Mouse (Mus musculus) limb, embryonic 15.5 days (tissue): ENCODE measurements around the gene Car9. TPM values are rescaled to one million over a fixed set of nuclear protein-coding genes. Genes with fewer than 3 reads are reported as not detected.

ENCODE experiments used
- ATAC-seq: fragments of 200-750 bp; cut with Nextera tagmentation; 2 replicates; pipeline ENCODE4 v1.8.0; 2017; ENCODE audit warnings: low read depth, moderate TSS enrichment; ENCODE audit not compliant: insufficient number of reproducible peaks, low FRiP score, low TSS enrichment
- H3K27ac ChIP-seq: fragments of 300-500 bp; sonication (generic); 2 replicates; pipeline ENCODE4 v1.5.1; 2015; ENCODE audit warnings: moderate library complexity, mild to moderate bottlenecking, inconsistent platforms
- H3K27me3 ChIP-seq: fragments of 300-500 bp; sonication (generic); 2 replicates; pipeline ENCODE4 v1.6.1; 2015; ENCODE audit warnings: inconsistent platforms
- H3K36me3 ChIP-seq: fragments of 300-500 bp; sonication (generic); 2 replicates; pipeline ENCODE4 v1.6.1; 2015; ENCODE audit warnings: inconsistent platforms
- H3K4me1 ChIP-seq: fragments of 300-500 bp; sonication (generic); 2 replicates; pipeline ENCODE4 v1.6.1; 2015; ENCODE audit warnings: inconsistent platforms
- H3K4me2 ChIP-seq: fragments of 300-500 bp; sonication (generic); 2 replicates; pipeline ENCODE4 v1.6.1; 2015; ENCODE audit warnings: mild to moderate bottlenecking, inconsistent platforms
- H3K4me3 ChIP-seq: fragments of 300-500 bp; sonication (generic); 2 replicates; pipeline ENCODE4 v1.5.1; 2015; ENCODE audit warnings: mild to moderate bottlenecking, inconsistent platforms
- H3K9ac ChIP-seq: fragments of 300-500 bp; sonication (generic); 2 replicates; pipeline ENCODE4 v1.6.1; 2015; ENCODE audit warnings: inconsistent platforms
- H3K9me3 ChIP-seq: fragments of 300-500 bp; sonication (generic); 2 replicates; pipeline ENCODE4 v1.6.1; 2016; ENCODE audit warnings: inconsistent platforms
- WGBS: fragments of 180-500 bp; shearing (Covaris S2); methylation state at CpG from one replicate; pipeline ENCODE4 v1.1.7; 2015; 5-methylcytosine and 5-hydroxymethylcytosine counted together
- polyA plus RNA-seq: library from polyadenylated mRNA; unstranded; fragments of >200 nt; fragmentation: Nextera tagmentation; extraction: Ambion mirVana; gene quantifications from 2 replicates; pipeline ENCODE4 v1.2.1, GENCODE M21; 2015

Car9 gene
- polyA plus RNA-seq, 1 experiment from 2014 or later = 4.1 TPM

- H3K4me1 ChIP-seq = peaks cover 51% of the 10 kb centered on the region
- 66% methylated on average over 13 of the region's 13 CpGs for WGBS
- peak overlapping the region; percentile 75 for H3K4me2 ChIP-seq
- no peak for ATAC-seq
- peak overlapping the region; percentile 70 for H3K4me3 ChIP-seq
- no peaks in the 10 kb centered on the region for H3K9me3 ChIP-seq
- peaks cover 42% of the 10 kb centered on the region for H3K36me3 ChIP-seq
- H3K27ac ChIP-seq = peak overlapping the region; percentile 38; the same call in 1 of the 2 replicates
- H3K9ac ChIP-seq = peak overlapping the region; percentile 18; the same call in 1 of the 2 replicates
- H3K27me3 ChIP-seq = no peaks in the 10 kb centered on the region
Observed at GRCm38 (mm10) chr4:43559519-43560242, 52.9 kb downstream of the Car9 start.

- Histone ChIP-seq H3K4me3 (peak overlapping the region; percentile 70), H3K9ac (no peak overlapping the region), H3K4me2 (peak overlapping the region; percentile 75), H3K27ac (0 out of 2 replicates have a peak overlapping the region, but pooled peaks have one; percentile 38), H3K27me3 (no peaks in the 10 kb centered on the region), H3K36me3 (peaks cover 42% of the 10 kb centered on the region), H3K9me3 (no peaks in the 10 kb centered on the region), H3K4me1 (peaks cover 51% of the 10 kb centered on the region)
- WGBS = 43% methylated on average over 6 of the region's 6 CpGs
- ATAC-seq = no peak
Observed at GRCm38 (mm10) chr4:43560243-43560611, 53.5 kb downstream of the Car9 start.

GRCm38 (mm10) chr4:43560976-43561375 is 54.2 kb downstream of the Car9 start:
- 14% methylated on average over 2 of the region's 2 CpGs for WGBS
- peaks cover 42% of the 10 kb centered on the region for H3K36me3 ChIP-seq
- peaks cover 51% of the 10 kb centered on the region for H3K4me1 ChIP-seq
- H3K27ac ChIP-seq = peak overlapping the region; percentile 99
- H3K27me3 ChIP-seq = no peaks in the 10 kb centered on the region
- H3K9me3 ChIP-seq = no peaks in the 10 kb centered on the region
- 0 out of 2 replicates have a peak overlapping the region, but pooled peaks have one; percentile 37 for H3K9ac ChIP-seq
- peak overlapping the region; percentile 70 for H3K4me3 ChIP-seq
- ATAC-seq = no peak
- peak overlapping the region; percentile 75 for H3K4me2 ChIP-seq

GRCm38 (mm10) chr4:43561436-43561996 is 54.8 kb downstream of the Car9 start:
- H3K4me2 ChIP-seq = peak overlapping the region; percentile 75
- H3K4me3 ChIP-seq = peak overlapping the region; percentile 70
- ATAC-seq = no peak; the same call in 1 of the 2 replicates
- H3K4me1 ChIP-seq = peaks cover 51% of the 10 kb centered on the region
- peaks cover 42% of the 10 kb centered on the region for H3K36me3 ChIP-seq
- no peaks in the 10 kb centered on the region for H3K27me3 ChIP-seq
- no peaks in the 10 kb centered on the region for H3K9me3 ChIP-seq
- H3K9ac ChIP-seq = peak overlapping the region; percentile 89
- H3K27ac ChIP-seq = peak overlapping the region; percentile 99
- 2% methylated on average over 16 of the region's 16 CpGs for WGBS

- Histone ChIP-seq H3K9me3 (no peaks in the 10 kb centered on the region), H3K27me3 (no peaks in the 10 kb centered on the region), H3K9ac (peak within 1 kb of the TSS; percentile 89), H3K4me2 (peak within 1 kb of the TSS; percentile 75), H3K4me3 (peak within 1 kb of the TSS; percentile 70), H3K27ac (peak within 1 kb of the TSS; percentile 99), H3K36me3 (peaks cover 42% of the 10 kb centered on the region), H3K4me1 (peaks cover 51% of the 10 kb centered on the region)
- peak; percentile 92 for ATAC-seq
- WGBS = under 1% methylated on average over 62 of the region's 62 CpGs
Observed at GRCm38 (mm10) chr4:43561997-43562768, 55.4 kb downstream of the Car9 start, which contains the start of the genes Creb3 and Tln1. Creb3 (plus strand) TSS chr4:43562332. Tln1 (minus strand) TSS chr4:43562691.

GRCm38 (mm10) chr4:43562769-43563600 is 56.2 kb downstream of the Car9 start:
- Histone ChIP-seq H3K27ac (peak overlapping the region; percentile 99), H3K9ac (peak overlapping the region; percentile 89), H3K36me3 (peaks cover 43% of the 10 kb centered on the region), H3K4me1 (peaks cover 44% of the 10 kb centered on the region), H3K4me2 (peak overlapping the region; percentile 75), H3K9me3 (no peaks in the 10 kb centered on the region), H3K4me3 (peak overlapping the region; percentile 70), H3K27me3 (no peaks in the 10 kb centered on the region)
- WGBS = 7% methylated on average over 22 of the region's 22 CpGs
- ATAC-seq = no peak

Other genes starting within 250 kb of the Car9 start
- 0.40 and 0.47 TPM in 2 replicates for gene Atp8b5, start 239.8 kb upstream of the Car9 start, polyA plus RNA-seq
- 13.9 and 18.0 TPM in 2 replicates for gene Rusc2, start 125.0 kb upstream of the Car9 start, polyA plus RNA-seq
- gene Fam166b, start 77.8 kb upstream of the Car9 start, polyA plus RNA-seq = 0.15 and 0.17 TPM in 2 replicates
- 4.8 and 7.7 TPM in 2 replicates for gene Tesk1, start 65.0 kb upstream of the Car9 start, polyA plus RNA-seq
- gene Cd72, start 52.3 kb upstream of the Car9 start, polyA plus RNA-seq = 4.1 and 4.2 TPM in 2 replicates
- gene Sit1, start 23.2 kb upstream of the Car9 start, polyA plus RNA-seq = not detected in 2 replicates
- gene Ccdc107, start 14.1 kb upstream of the Car9 start, polyA plus RNA-seq = 78.9 and 81.9 TPM in 2 replicates
- gene Arhgef39, start 7.3 kb upstream of the Car9 start, polyA plus RNA-seq = 35.2 and 37.5 TPM in 2 replicates
- 394 and 952 TPM in 2 replicates for gene Tpm2, start 16.8 kb downstream of the Car9 start, polyA plus RNA-seq
- 87.9 and 96.8 TPM in 2 replicates for gene Creb3, start 55.4 kb downstream of the Car9 start, polyA plus RNA-seq
- gene Tln1, start 55.7 kb downstream of the Car9 start, polyA plus RNA-seq = 65.5 and 70.5 TPM in 2 replicates
- gene Rgp1, start 71.7 kb downstream of the Car9 start, polyA plus RNA-seq = 27.6 and 31.7 TPM in 2 replicates
- gene Gba2, start 71.9 kb downstream of the Car9 start, polyA plus RNA-seq = 19.2 and 21.9 TPM in 2 replicates
- gene Msmp, start 77.5 kb downstream of the Car9 start, polyA plus RNA-seq = 2.0 and 7.0 TPM in 2 replicates
- gene Npr2, start 125.0 kb downstream of the Car9 start, polyA plus RNA-seq = 16.8 and 22.2 TPM in 2 replicates
- gene Spag8, start 146.6 kb downstream of the Car9 start, polyA plus RNA-seq = 0.36 and 0.47 TPM in 2 replicates
- 75.3 and 81.9 TPM in 2 replicates for gene Hint2, start 149.5 kb downstream of the Car9 start, polyA plus RNA-seq
- 4.2 and 5.3 TPM in 2 replicates for gene Tmem8b, start 162.0 kb downstream of the Car9 start, polyA plus RNA-seq
- gene Fam221b, start 162.2 kb downstream of the Car9 start, polyA plus RNA-seq = 2.9 TPM in 2 replicates
- not detected in 2 replicates for gene Olfr70, start 193.8 kb downstream of the Car9 start, polyA plus RNA-seq
- not detected in 2 replicates for gene Olfr71, start 203.3 kb downstream of the Car9 start, polyA plus RNA-seq
- gene Hrct1, start 220.2 kb downstream of the Car9 start, polyA plus RNA-seq = 1.6 and 1.7 TPM in 2 replicates
- 0.52 and 0.53 TPM in 2 replicates for gene Spaar, start 223.1 kb downstream of the Car9 start, polyA plus RNA-seq